Mouse (Mus musculus): Measurements from ENCODE around the gene Trp53i11. TPM values are rescaled to one million over a fixed set of nuclear protein-coding genes. Genes with fewer than 3 reads are reported as not detected.

The Trp53i11 gene
- total RNA-seq (2021) = 10 to 100 TPM; 67.8 to 68.8 TPM
- long read RNA-seq, experiment 1, transcript Trp53i11-202 (8 exons, 2,703 nt) = minor isoform, 15 of 153 reads
- long read RNA-seq, experiment 1, transcript Trp53i11-201 (8 exons, 2,654 nt) = major isoform, 59 of 153 reads
- long read RNA-seq, experiment 1, partial matches to known transcripts = 7 of 153 reads
- long read RNA-seq, experiment 1, other reads (novel, unspliced or antisense) = 72 of 153 reads
- long read RNA-seq, experiment 2, transcript Trp53i11-202 (8 exons, 2,703 nt) = minor isoform, 22 of 139 reads
- long read RNA-seq, experiment 2, transcript Trp53i11-201 (8 exons, 2,654 nt) = major isoform, 52 of 139 reads
- long read RNA-seq, experiment 2, partial matches to known transcripts = 5 of 139 reads
- long read RNA-seq, experiment 2, other reads (novel, unspliced or antisense) = 60 of 139 reads

- intact Hi-C loops (cut with DNase I) = no loop called here
These were observed at the start of gene Trp53i11 for GRCm38 (mm10) chr2:93187323-93187996. Gene Trp53i11 (plus strand): TSS chr2:93187548.

GRCm38 (mm10) chr2:93139476-93139875 is 47.9 kb upstream of the Trp53i11 start:
- intact Hi-C loops (cut with DNase I) = no loop called here
- DNase-seq = no peak

More at GRCm38 (mm10) chr2:93187323-93187996, at the start of gene Trp53i11:
- peak; percentile 88 to 89 for DNase-seq

GRCm38 (mm10) chr2:93141329-93141728 is 46.0 kb upstream of the Trp53i11 start:
- no peak for DNase-seq
- intact Hi-C loops (cut with DNase I) = no loop called here

- intact Hi-C loops (cut with DNase I) = loop anchor here (2.0 kb wide), 1 partner anchor 46 kb away; no protein-coding TSS in a partner anchor
- peak; percentile 49 to 54 for DNase-seq
These were observed 44.7 kb upstream of the Trp53i11 start for GRCm38 (mm10) chr2:93142616-93143015.

- intact Hi-C loops (cut with DNase I) = no loop called here
- no peak for DNase-seq
These were observed 43.2 kb upstream of the Trp53i11 start for GRCm38 (mm10) chr2:93144126-93144525.

- DNase-seq = no peak
- intact Hi-C loops (cut with DNase I) = no loop called here
These were observed 37.3 kb upstream of the Trp53i11 start for GRCm38 (mm10) chr2:93150009-93150408.

- DNase-seq = no peak
- intact Hi-C loops (cut with DNase I) = no loop called here
These were observed 36.5 kb upstream of the Trp53i11 start for GRCm38 (mm10) chr2:93150673-93151450.

GRCm38 (mm10) chr2:93152191-93152601 is 35.2 kb upstream of the Trp53i11 start:
- DNase-seq = no peak
- intact Hi-C loops (cut with DNase I) = no loop called here

- DNase-seq = no peak
- intact Hi-C loops (cut with DNase I) = no loop called here
These were observed 34.4 kb upstream of the Trp53i11 start for GRCm38 (mm10) chr2:93152883-93153491.

GRCm38 (mm10) chr2:93153833-93154232 is 33.5 kb upstream of the Trp53i11 start:
- intact Hi-C loops (cut with DNase I) = no loop called here
- no peak for DNase-seq

GRCm38 (mm10) chr2:93154486-93155032 is 32.8 kb upstream of the Trp53i11 start:
- DNase-seq = no peak
- intact Hi-C loops (cut with DNase I) = no loop called here

GRCm38 (mm10) chr2:93160467-93161035 is 26.8 kb upstream of the Trp53i11 start:
- no peak for DNase-seq
- intact Hi-C loops (cut with DNase I) = no loop called here

- intact Hi-C loops (cut with DNase I) = no loop called here
- no peak for DNase-seq
These were observed 25.3 kb upstream of the Trp53i11 start for GRCm38 (mm10) chr2:93161914-93162664.

- intact Hi-C loops (cut with DNase I) = no loop called here
- DNase-seq = no peak
These were observed 24.6 kb upstream of the Trp53i11 start for GRCm38 (mm10) chr2:93162791-93163190.

GRCm38 (mm10) chr2:93163317-93163716 is 24.0 kb upstream of the Trp53i11 start:
- DNase-seq = peak; percentile 49 to 53
- intact Hi-C loops (cut with DNase I) = no loop called here

- DNase-seq = no peak
- intact Hi-C loops (cut with DNase I) = no loop called here
These were observed 23.5 kb upstream of the Trp53i11 start for GRCm38 (mm10) chr2:93163750-93164335.

- intact Hi-C loops (cut with DNase I) = no loop called here
- DNase-seq = no peak
These were observed 21.1 kb upstream of the Trp53i11 start for GRCm38 (mm10) chr2:93166295-93166694.

GRCm38 (mm10) chr2:93166734-93167406 is 20.5 kb upstream of the Trp53i11 start:
- intact Hi-C loops (cut with DNase I) = no loop called here
- DNase-seq = no peak
